Mouse (Mus musculus) adrenal gland, postnatal 0 days (tissue): ENCODE results near the gene Phf7. TPM values are rescaled to one million over a fixed set of nuclear protein-coding genes. Genes with fewer than 3 reads are reported as not detected.

Experiments
- polyA plus RNA-seq: library from polyadenylated mRNA; unstranded; fragments of >200 nt; fragmentation: Nextera tagmentation; extraction: Ambion mirVana; gene quantifications from 2 replicates; pipeline ENCODE4 v1.2.1, GENCODE M21; 2015

Phf7 gene
- 14.6 and 16.4 TPM in 2 replicates for polyA plus RNA-seq

GRCm38 (mm10) chr14:31251084-31251604, at the start of gene Phf7, which contains the start of gene Bap1:
Gene Phf7, minus strand, starts transcription at chr14:31251317.
Gene Bap1, plus strand, starts transcription at chr14:31251450.

GRCm38 (mm10) chr14:31217666-31218065, 33.5 kb downstream of the Phf7 start, which contains the start of gene Sema3g:
Gene Sema3g, plus strand, starts transcription at chr14:31217860.

GRCm38 (mm10) chr14:31216846-31217245, 34.3 kb downstream of the Phf7 start, which contains the start of gene Nisch:
Gene Nisch, minus strand, starts transcription at chr14:31216946.

GRCm38 (mm10) chr14:31208084-31208483, 43.0 kb downstream of the Phf7 start, which contains the start of gene Tnnc1:
Gene Tnnc1, plus strand, starts transcription at chr14:31208312.

Other genes starting within 250 kb of the Phf7 start
- 83.1 and 91.9 TPM in 2 replicates for gene Glt8d1, start 249.9 kb downstream of the Phf7 start, polyA plus RNA-seq
- 938 and 1,152 TPM in 2 replicates for gene Spcs1, start 249.6 kb downstream of the Phf7 start, polyA plus RNA-seq
- 55.7 and 64.4 TPM in 2 replicates for gene Pbrm1, start 232.2 kb downstream of the Phf7 start, polyA plus RNA-seq
- gene Gnl3, start 232.2 kb downstream of the Phf7 start, polyA plus RNA-seq = 44.1 and 67.6 TPM in 2 replicates
- 228 and 387 TPM in 2 replicates for gene Smim4, start 122.4 kb downstream of the Phf7 start, polyA plus RNA-seq
- gene Nt5dc2, start 120.3 kb downstream of the Phf7 start, polyA plus RNA-seq = 91.1 and 124 TPM in 2 replicates
- 33.5 and 39.1 TPM in 2 replicates for gene Stab1, start 82.7 kb downstream of the Phf7 start, polyA plus RNA-seq
- 5.5 and 6.1 TPM in 2 replicates for gene Tnnc1, start 43.0 kb downstream of the Phf7 start, polyA plus RNA-seq
- 151 and 183 TPM in 2 replicates for gene Nisch, start 34.4 kb downstream of the Phf7 start, polyA plus RNA-seq
- 1.0 and 1.5 TPM in 2 replicates for gene Sema3g, start 33.5 kb downstream of the Phf7 start, polyA plus RNA-seq
- 34.6 and 44.1 TPM in 2 replicates for gene Bap1, start 133 bp upstream of the Phf7 start, polyA plus RNA-seq
- 2.4 and 3.7 TPM in 2 replicates for gene Dnah1, start 72.6 kb upstream of the Phf7 start, polyA plus RNA-seq
- 28.5 and 34.7 TPM in 2 replicates for gene Capn7, start 85.3 kb upstream of the Phf7 start, polyA plus RNA-seq
- 31.4 and 55.7 TPM in 2 replicates for gene Sh3bp5, start 184.8 kb upstream of the Phf7 start, polyA plus RNA-seq
- gene Eaf1, start 243.1 kb upstream of the Phf7 start, polyA plus RNA-seq = 8.7 and 12.8 TPM in 2 replicates
- 50.2 and 56.8 TPM in 2 replicates for gene Mettl6, start 243.7 kb upstream of the Phf7 start, polyA plus RNA-seq